Mouse (Mus musculus): ENCODE measurements around the gene Pank1.

Pank1 gene

GRCm38 (mm10) chr19:34877898-34878602 is 1.2 kb downstream of the Pank1 start:
- DNase-seq, result peak; percentile 91

GRCm38 (mm10) chr19:34876676-34877075 is 2.6 kb downstream of the Pank1 start:
- DNase-seq, result no peak

- no peak for DNase-seq
Observed at GRCm38 (mm10) chr19:34869375-34869774, 9.9 kb downstream of the Pank1 start.

GRCm38 (mm10) chr19:34868093-34868741 is 11.0 kb downstream of the Pank1 start:
- no peak for DNase-seq

- no peak for DNase-seq
Observed at GRCm38 (mm10) chr19:34863737-34864136, 15.5 kb downstream of the Pank1 start.

- DNase-seq, result peak; percentile 54
Observed at GRCm38 (mm10) chr19:34856021-34856651, 23.1 kb downstream of the Pank1 start.

- no peak for DNase-seq
Observed at GRCm38 (mm10) chr19:34851161-34851560, 28.1 kb downstream of the Pank1 start.

GRCm38 (mm10) chr19:34849426-34849825 is 29.8 kb downstream of the Pank1 start:
- DNase-seq, result no peak

- DNase-seq, result no peak
Observed at GRCm38 (mm10) chr19:34848164-34848563, 31.1 kb downstream of the Pank1 start.

- DNase-seq, result no peak
Observed at GRCm38 (mm10) chr19:34847103-34847502, 32.2 kb downstream of the Pank1 start.

GRCm38 (mm10) chr19:34846508-34847038 is 32.7 kb downstream of the Pank1 start:
- DNase-seq, result no peak

GRCm38 (mm10) chr19:34846005-34846404 is 33.2 kb downstream of the Pank1 start:
- no peak for DNase-seq

GRCm38 (mm10) chr19:34845331-34845730 is 33.9 kb downstream of the Pank1 start:
- no peak for DNase-seq

- DNase-seq, result no peak
Observed at GRCm38 (mm10) chr19:34844760-34845159, 34.5 kb downstream of the Pank1 start.

GRCm38 (mm10) chr19:34844047-34844446 is 35.2 kb downstream of the Pank1 start:
- DNase-seq, result no peak

GRCm38 (mm10) chr19:34841719-34842506 is 37.3 kb downstream of the Pank1 start:
- no peak for DNase-seq

GRCm38 (mm10) chr19:34838624-34839023 is 40.6 kb downstream of the Pank1 start:
- no peak for DNase-seq

- DNase-seq, result no peak
Observed at GRCm38 (mm10) chr19:34831702-34832101, 47.6 kb downstream of the Pank1 start.

- no peak for DNase-seq
Observed at GRCm38 (mm10) chr19:34827916-34828635, 51.2 kb downstream of the Pank1 start.

GRCm38 (mm10) chr19:34827444-34827843 is 51.8 kb downstream of the Pank1 start:
- no peak for DNase-seq

- DNase-seq, result peak; percentile 63
Observed at GRCm38 (mm10) chr19:34825946-34826655, 53.2 kb downstream of the Pank1 start.
